Mouse (Mus musculus): ENCODE measurements around the gene Myom1.
"Not testable (repeated sequence)": the region's sequence is repeated elsewhere in the genome, so short reads cannot be mapped to it uniquely, and the experiment has no call there.

Gene Myom1

GRCm38 (mm10) chr17:71002081-71002743, at the start of gene Myom1:
Gene Myom1 (plus strand): TSS chr17:71002633.
- peak; percentile 99 for DNase-seq (ENCODE audit: low spot score in 2 of 2)

GRCm38 (mm10) chr17:70963546-70963945, 38.9 kb upstream of the Myom1 start:
- peak; percentile 90 to 96 for DNase-seq (ENCODE audit: low spot score in 2 of 2)

GRCm38 (mm10) chr17:70965281-70965680, 37.2 kb upstream of the Myom1 start:
- DNase-seq (ENCODE audit: low spot score in 2 of 2) = no peak

- no peak for DNase-seq (ENCODE audit: low spot score in 2 of 2)
Observed at GRCm38 (mm10) chr17:70966126-70966525, 36.3 kb upstream of the Myom1 start.

GRCm38 (mm10) chr17:70967191-70967590, 35.2 kb upstream of the Myom1 start:
- no peak for DNase-seq (ENCODE audit: low spot score in 2 of 2)

- DNase-seq (ENCODE audit: low spot score in 2 of 2) = no peak
Observed at GRCm38 (mm10) chr17:70967646-70968045, 34.8 kb upstream of the Myom1 start.

- no peak for DNase-seq (ENCODE audit: low spot score in 2 of 2)
Observed at GRCm38 (mm10) chr17:70968606-70969191, 33.7 kb upstream of the Myom1 start.

GRCm38 (mm10) chr17:70971206-70971605, 31.2 kb upstream of the Myom1 start:
- no peak for DNase-seq (ENCODE audit: low spot score in 2 of 2)

GRCm38 (mm10) chr17:70973398-70973797, 29.0 kb upstream of the Myom1 start:
- no peak for DNase-seq (ENCODE audit: low spot score in 2 of 2)

GRCm38 (mm10) chr17:70974065-70974464, 28.4 kb upstream of the Myom1 start:
- DNase-seq (ENCODE audit: low spot score in 2 of 2) = not testable (repeated sequence)

- DNase-seq (ENCODE audit: low spot score in 2 of 2) = no peak
Observed at GRCm38 (mm10) chr17:70977799-70978198, 24.6 kb upstream of the Myom1 start.

GRCm38 (mm10) chr17:70979345-70980223, 22.8 kb upstream of the Myom1 start:
- DNase-seq (ENCODE audit: low spot score in 2 of 2) = peak in 1 of 2 experiments; percentile 55

GRCm38 (mm10) chr17:70985501-70986354, 16.7 kb upstream of the Myom1 start:
- DNase-seq (ENCODE audit: low spot score in 2 of 2) = peak in 1 of 2 experiments; percentile 30

GRCm38 (mm10) chr17:70986355-70986740, 16.1 kb upstream of the Myom1 start:
- DNase-seq (ENCODE audit: low spot score in 2 of 2) = no peak

- DNase-seq (ENCODE audit: low spot score in 2 of 2) = no peak
Observed at GRCm38 (mm10) chr17:70986831-70987660, 15.4 kb upstream of the Myom1 start.

- DNase-seq (ENCODE audit: low spot score in 2 of 2) = no peak
Observed at GRCm38 (mm10) chr17:70988337-70988767, 14.1 kb upstream of the Myom1 start.

GRCm38 (mm10) chr17:70989430-70989829, 13.0 kb upstream of the Myom1 start:
- no peak for DNase-seq (ENCODE audit: low spot score in 2 of 2)

GRCm38 (mm10) chr17:70989991-70990390, 12.4 kb upstream of the Myom1 start:
- peak in 1 of 2 experiments; percentile 47 for DNase-seq (ENCODE audit: low spot score in 2 of 2)

- DNase-seq (ENCODE audit: low spot score in 2 of 2) = peak; percentile 85 to 93
Observed at GRCm38 (mm10) chr17:70990403-70991303, 11.8 kb upstream of the Myom1 start.
